Mouse (Mus musculus) liver, embryonic 12.5 days (tissue): ENCODE measurements around the gene Gata2. TPM values are rescaled to one million over a fixed set of nuclear protein-coding genes. Genes with fewer than 3 reads are reported as not detected.
A peak's percentile ranks its signal among the peaks of the same experiment; 100 is the strongest.

Experiments used
- ATAC-seq: fragments of 200-750 bp; cut with Nextera tagmentation; 2 replicates; pipeline ENCODE4 v1.8.0; 2017; ENCODE audit warnings: moderate number of reproducible peaks, mild to moderate bottlenecking, moderate library complexity
- H3K27ac ChIP-seq: fragments of 300-500 bp; sonication (generic); 2 replicates; pipeline ENCODE4 v1.5.1; 2016; ENCODE audit warnings: mild to moderate bottlenecking
- H3K27me3 ChIP-seq: fragments of 300-500 bp; sonication (generic); replicated peaks from 2 replicates; pipeline ENCODE4 v1.6.1; 2016; ENCODE audit warnings: mild to moderate bottlenecking, moderate library complexity
- H3K36me3 ChIP-seq: fragments of 300-500 bp; sonication (generic); 2 replicates; pipeline ENCODE4 v1.6.1; 2016; ENCODE audit warnings: mild to moderate bottlenecking, moderate library complexity
- H3K4me1 ChIP-seq: fragments of 300-500 bp; sonication (generic); 2 replicates; pipeline ENCODE4 v1.6.1; 2016
- H3K4me2 ChIP-seq: fragments of 300-500 bp; sonication (generic); 2 replicates; pipeline ENCODE4 v1.6.1; 2016; ENCODE audit warnings: mild to moderate bottlenecking, moderate library complexity
- H3K4me3 ChIP-seq: fragments of 300-500 bp; sonication (generic); 2 replicates; pipeline ENCODE4 v1.5.1; 2016; ENCODE audit warnings: mild to moderate bottlenecking, moderate library complexity
- H3K9ac ChIP-seq: fragments of 300-500 bp; sonication (generic); 2 replicates; pipeline ENCODE4 v1.6.1; 2016; ENCODE audit warnings: mild to moderate bottlenecking, moderate library complexity
- H3K9me3 ChIP-seq: fragments of 300-500 bp; sonication (generic); replicated peaks from 2 replicates; pipeline ENCODE4 v1.6.1; 2016; ENCODE audit warnings: mild to moderate bottlenecking, moderate library complexity
- WGBS: fragments of 180-500 bp; shearing (Covaris S2); methylation state at CpG from one replicate; pipeline ENCODE4 v1.1.7; 2016; ENCODE audit not compliant: insufficient replicate concordance; 5-methylcytosine and 5-hydroxymethylcytosine counted together
- polyA plus RNA-seq: library from polyadenylated mRNA; unstranded; fragments of >200 nt; fragmentation: Nextera tagmentation; extraction: Ambion mirVana; gene quantifications from 2 replicates; pipeline ENCODE4 v1.2.1, GENCODE M21; 2016

Gene Gata2
- polyA plus RNA-seq, 1 experiment from 2014 or later = 15.7 TPM

DNA sequence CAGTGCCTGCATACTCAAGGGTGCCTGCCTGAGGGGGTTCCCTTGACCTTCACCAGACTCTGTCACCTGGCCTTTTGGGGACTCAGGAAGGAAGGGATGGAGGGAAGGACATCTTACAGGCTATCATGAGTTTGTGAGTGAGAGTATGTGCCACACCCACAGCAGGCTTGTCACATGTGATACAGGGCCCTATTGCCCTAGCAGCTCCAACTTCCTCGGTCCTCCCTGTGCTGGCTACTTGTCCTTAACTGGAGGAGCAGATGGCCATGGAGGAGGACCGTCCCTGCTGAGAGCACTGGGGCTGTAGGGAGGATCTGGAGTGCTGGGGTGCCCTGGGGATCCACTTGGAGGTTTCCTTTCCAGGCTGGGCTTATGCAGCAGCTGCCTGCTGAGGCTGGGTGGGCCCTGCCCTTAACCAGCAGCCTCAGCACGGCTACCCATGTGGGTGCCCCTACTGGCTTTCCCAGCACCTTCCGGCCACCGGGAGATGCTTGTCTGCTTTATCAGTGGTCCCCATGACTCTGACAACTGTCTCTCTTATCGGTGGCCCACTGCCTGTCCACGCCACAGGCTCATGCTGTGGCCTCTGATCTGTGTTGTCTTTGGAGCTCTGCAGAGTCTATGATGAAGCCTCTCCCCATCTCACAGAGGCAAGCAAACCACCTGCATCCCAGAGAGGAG is 58.2 kb downstream of the Gata2 start:
- Histone ChIP-seq H3K4me2 (peak overlapping the region; percentile 51), H3K27me3 (no peaks in the 10 kb centered on the region), H3K4me3 (no peak overlapping the region), H3K36me3 (peaks cover 9% of the 10 kb centered on the region; the same call in 1 of the 2 replicates), H3K9ac (0 out of 2 replicates have a peak overlapping the region, but pooled peaks have one; percentile 27), H3K9me3 (no peaks in the 10 kb centered on the region), H3K4me1 (peaks cover 89% of the 10 kb centered on the region), H3K27ac (peak overlapping the region; percentile 77)
- WGBS = 18% methylated on average over 7 of the region's 7 CpGs
- peak; percentile 73 for ATAC-seq

DNA sequence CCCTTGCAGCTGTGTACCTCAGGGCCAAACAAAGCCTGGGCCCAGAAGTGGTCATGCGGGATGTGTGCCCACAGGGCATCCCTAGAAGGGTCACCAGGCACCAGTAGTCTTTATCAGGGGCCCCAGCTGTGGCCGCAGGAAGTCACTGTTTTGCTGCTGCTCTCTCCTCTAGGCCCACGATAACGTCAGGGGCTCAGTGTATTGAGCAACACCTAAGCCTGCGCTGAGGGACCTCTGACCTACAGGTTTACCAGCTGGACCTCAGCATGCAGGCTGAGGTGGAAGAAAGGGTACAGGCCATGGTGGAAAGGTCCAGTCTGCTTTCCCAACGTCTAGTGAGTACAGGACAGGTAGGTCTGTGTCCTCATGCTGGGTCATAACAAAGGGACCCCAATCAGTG is 60.4 kb downstream of the Gata2 start:
- H3K9ac ChIP-seq = no peak overlapping the region
- ATAC-seq = peak; percentile 44
- no peaks in the 10 kb centered on the region for H3K27me3 ChIP-seq
- H3K36me3 ChIP-seq = peaks cover 16% of the 10 kb centered on the region; the same call in 1 of the 2 replicates
- no peaks in the 10 kb centered on the region for H3K9me3 ChIP-seq
- peak overlapping the region; percentile 64 for H3K27ac ChIP-seq
- peaks cover 74% of the 10 kb centered on the region for H3K4me1 ChIP-seq
- H3K4me3 ChIP-seq = no peak overlapping the region
- 9% methylated on average over 6 of the region's 6 CpGs for WGBS
- H3K4me2 ChIP-seq = peak overlapping the region; percentile 1; the same call in 1 of the 2 replicates

DNA sequence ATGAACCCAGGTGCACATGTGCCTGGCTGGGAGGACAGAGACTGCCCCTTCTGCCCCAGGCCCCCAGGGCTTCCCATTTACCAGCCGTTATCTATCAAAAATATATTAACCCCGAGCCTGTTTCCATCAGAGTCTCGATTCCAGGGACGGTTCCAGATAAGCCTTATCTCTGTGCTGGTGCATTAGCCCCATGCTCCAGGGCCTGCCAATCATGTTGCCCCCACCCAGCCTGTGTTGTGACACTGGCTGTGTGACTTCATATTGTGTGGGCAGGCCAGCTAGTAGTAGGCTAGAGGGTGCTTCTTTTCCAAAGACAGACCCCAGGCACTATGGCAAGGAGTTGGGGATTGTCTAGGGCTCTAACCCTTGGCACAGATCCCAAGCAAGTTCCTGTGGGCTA is 61.7 kb downstream of the Gata2 start:
- Histone ChIP-seq H3K4me2 (peak overlapping the region; percentile 34), H3K36me3 (peaks cover 16% of the 10 kb centered on the region; the same call in 1 of the 2 replicates), H3K4me3 (no peak overlapping the region), H3K9ac (peak overlapping the region; percentile 43; the same call in 1 of the 2 replicates), H3K9me3 (no peaks in the 10 kb centered on the region), H3K4me1 (peaks cover 66% of the 10 kb centered on the region), H3K27me3 (no peaks in the 10 kb centered on the region), H3K27ac (peak overlapping the region; percentile 71)
- WGBS = 9% methylated on average over 4 of the region's 4 CpGs
- ATAC-seq = peak; percentile 75

Other genes starting within 250 kb of the Gata2 start
- gene H1fx, start 212.3 kb upstream of the Gata2 start, polyA plus RNA-seq = 14.1 and 15.3 TPM in 2 replicates
- 134 and 135 TPM in 2 replicates for gene Rab7, start 148.6 kb upstream of the Gata2 start, polyA plus RNA-seq
- gene Rpn1, start 109.4 kb upstream of the Gata2 start, polyA plus RNA-seq = 241 and 253 TPM in 2 replicates
- gene Dnajb8, start 28.4 kb downstream of the Gata2 start, polyA plus RNA-seq = not detected in 2 replicates